9 mouse cellular contexts compared by ENCODE assay signal in the genomic region with DNA sequence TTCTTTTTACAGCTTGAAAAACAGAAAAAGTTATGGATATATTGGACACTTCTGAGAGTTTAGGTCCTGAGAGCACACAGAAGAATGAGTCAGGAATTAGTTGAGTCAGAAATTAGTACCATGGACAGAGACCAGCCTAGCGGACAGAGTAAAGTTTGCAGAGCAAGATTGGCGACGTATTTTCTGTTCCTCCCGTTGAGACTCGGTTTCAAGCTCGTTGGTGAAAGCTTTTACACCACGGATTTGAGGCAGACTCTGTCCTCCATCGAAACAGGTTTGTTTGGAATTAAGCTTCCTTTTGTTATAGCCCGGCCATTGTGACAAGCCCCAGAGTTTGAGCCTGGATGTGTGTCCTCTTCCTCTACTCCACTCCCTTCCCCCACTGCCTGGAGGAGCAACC. TPM values are rescaled to one million over a fixed set of nuclear protein-coding genes. Genes with fewer than 3 reads are reported as not detected.
DNase-seq lines count a peak whose midpoint lies in the region; ATAC-seq and TF ChIP-seq lines count a peak whose summit lies in the region.
"Had no signal": no experiment of that assay in that cellular context is flagged by ENCODE, and none has a peak within 500 bp of the region (broad histone marks: within the 10 kb centered on the region; RNA-seq: fewer than 3 reads in every experiment).

No protein-coding gene starts in this region.

- no peaks in the 10 kb centered on the region for H3K9me3 ChIP-seq in forebrain, postnatal 0 days (ENCODE audit: low read length)
- no peaks in the 10 kb centered on the region for H3K9me3 ChIP-seq in midbrain, embryonic 12.5 days
- H3K9me3 ChIP-seq: liver, embryonic 13.5 days had no signal

- no peak for DNase-seq in heart, adult 2 months
- no peak for DNase-seq in heart, adult 9 months (ENCODE audit: low spot score in 2 of 2)
- DNase-seq in ES-CJ7 (ENCODE audit: low read depth, low spot score): peak; percentile 72
- DNase-seq in forebrain, postnatal 0 days: no peak
- no peak for DNase-seq in T-cell, adult 2 months (ENCODE audit: low spot score)
- no peak for DNase-seq in layer of hippocampus, adult 11-12 months (ENCODE audit: low spot score)
- no peak for DNase-seq in left cerebral cortex, postnatal 25 days (ENCODE audit: low spot score in 2 of 2)
- DNase-seq: liver, embryonic 13.5 days had no signal

- 2% methylated on average over 9 of the region's 9 CpGs for WGBS in heart, adult 2 months
- WGBS in forebrain, postnatal 0 days: 9% methylated on average over 9 of the region's 9 CpGs
- WGBS in midbrain, embryonic 12.5 days: 0% methylated on average over 9 of the region's 9 CpGs

- no peaks in the 10 kb centered on the region for H3K79me2 ChIP-seq in heart, adult 2 months (replicated peaks; ENCODE audit: control insufficient read depth, insufficient read depth, low read length)

- H3K27me3 ChIP-seq in heart, adult 2 months (ENCODE audit: control insufficient read depth, insufficient read depth, low read length): peaks cover 3% of the 10 kb centered on the region
- H3K27me3 ChIP-seq in forebrain, postnatal 0 days (ENCODE audit: insufficient read depth, low read length): no peaks in the 10 kb centered on the region; the same call in 1 of the 2 replicates
- H3K27me3 ChIP-seq in midbrain, embryonic 12.5 days: 0 out of 2 replicates have a peak, but pooled peaks cover 5% of the 10 kb centered on the region

- H3K4me2 ChIP-seq in forebrain, postnatal 0 days (ENCODE audit: low read depth): peak overlapping the region; percentile 69; the same call in 1 of the 2 replicates
- peak overlapping the region; percentile 59 for H3K4me2 ChIP-seq in midbrain, embryonic 12.5 days (replicated peaks)
- H3K4me2 ChIP-seq: liver, embryonic 13.5 days had no signal

- ATAC-seq in forebrain, postnatal 0 days: no peak
- no peak for ATAC-seq in midbrain, embryonic 12.5 days (ENCODE audit: low FRiP score, low read depth)

- TF ChIP-seq EP300 in heart, adult 2 months (IDR thresholded peaks at IDR 0.05; ENCODE audit: insufficient read depth, low read depth, low read length): no peak

- no peaks in the 10 kb centered on the region; the same call in 1 of the 2 replicates for H3K4me1 ChIP-seq in heart, adult 2 months (ENCODE audit: control insufficient read depth, insufficient read depth, low read length)
- H3K4me1 ChIP-seq in forebrain, postnatal 0 days (ENCODE audit: insufficient read depth): 0 out of 2 replicates have a peak, but pooled peaks cover 6% of the 10 kb centered on the region
- H3K4me1 ChIP-seq in midbrain, embryonic 12.5 days: peaks cover 24% of the 10 kb centered on the region

- intact Hi-C loops in heart, adult 2 months (cut with DNase I): no loop called here
- intact Hi-C loops in left cerebral cortex, postnatal 25 days (cut with DNase I): loop anchor here (5.0 to 10.0 kb wide), 4 partner anchors 115 to 1495 kb away; no protein-coding TSS in a partner anchor

- H3K4me3 ChIP-seq in heart, adult 2 months: no peak overlapping the region
- H3K4me3 ChIP-seq in forebrain, postnatal 0 days (ENCODE audit: low read depth, low read length): no peak overlapping the region
- H3K4me3 ChIP-seq in midbrain, embryonic 12.5 days: peak overlapping the region; percentile 7; the same call in 1 of the 2 replicates
- H3K4me3 ChIP-seq: liver, embryonic 13.5 days had no signal

- 0 out of 2 replicates have a peak, but pooled peaks have one; percentile 19 for TF ChIP-seq CTCF in heart, adult 2 months (IDR thresholded peaks at IDR 0.05)
- no peak for TF ChIP-seq CTCF in forebrain, postnatal 0 days (IDR thresholded peaks at IDR 0.05; ENCODE audit: low read depth)

- H3K36me3 ChIP-seq in heart, adult 2 months (ENCODE audit: control insufficient read depth, insufficient read depth, low read length): no peaks in the 10 kb centered on the region
- H3K36me3 ChIP-seq in forebrain, postnatal 0 days (ENCODE audit: insufficient read depth): no peaks in the 10 kb centered on the region
- no peaks in the 10 kb centered on the region for H3K36me3 ChIP-seq in midbrain, embryonic 12.5 days
- H3K36me3 ChIP-seq: liver, embryonic 13.5 days had no signal

- H3K9ac ChIP-seq in heart, adult 2 months (ENCODE audit: low read depth, low read length): no peak overlapping the region
- H3K9ac ChIP-seq in forebrain, postnatal 0 days: no peak overlapping the region
- no peak overlapping the region for H3K9ac ChIP-seq in midbrain, embryonic 12.5 days (replicated peaks)
- H3K9ac ChIP-seq: liver, embryonic 13.5 days had no signal

- no peak for TF ChIP-seq POLR2A in heart, adult 2 months (IDR thresholded peaks at IDR 0.05; ENCODE audit: insufficient read depth, low read depth, low read length)

- no peak overlapping the region for H3K27ac ChIP-seq in heart, adult 2 months
- H3K27ac ChIP-seq in forebrain, postnatal 0 days (ENCODE audit: low read depth, low read length): no peak overlapping the region
- H3K27ac ChIP-seq in midbrain, embryonic 12.5 days (replicated peaks): no peak overlapping the region
- H3K27ac ChIP-seq: liver, embryonic 13.5 days had no signal

RNA-seq across cellular contexts. Expression of a gene that starts 21.0 kb away (rescaled TPM):
- under 1 TPM in 1 of 2 experiments, not detected in 1; 0.39 TPM for total RNA-seq in heart, adult 2 months (2021)
- 0.59 and 1.1 TPM in 2 replicates for polyA plus RNA-seq in heart, adult 2 months (2012; rRNA removed)
- total RNA-seq in forebrain, postnatal 0 days (2014; rRNA removed): 54.3 and 74.4 TPM in 2 replicates
- 69.2 and 84.8 TPM in 2 replicates for polyA plus RNA-seq in forebrain, postnatal 0 days (2015; fragmentation: Nextera tagmentation; extraction: Ambion mirVana)
- 92.1 and 101 TPM in 2 replicates for polyA plus RNA-seq in midbrain, embryonic 12.5 days (2016; fragmentation: Nextera tagmentation; extraction: Ambion mirVana)
- total RNA-seq in left cerebral cortex, postnatal 25 days (2021): 100 to 1,000 TPM; 107 to 109 TPM

Comparison
In these comparisons a context has a peak if more than half of its experiments do, and no peak if none do; other contexts are left out.
1. RNA of a gene that starts 21.0 kb away (total RNA-seq): 107 to 109 TPM in left cerebral cortex, postnatal 25 days and 54.3 to 74.4 TPM in forebrain, postnatal 0 days; 0.39 TPM in heart, adult 2 months; every median in the first group is over 10 times any median in the second.